Mouse (Mus musculus): ENCODE data around the gene Cd27. TPM values are rescaled to one million over a fixed set of nuclear protein-coding genes. Genes with fewer than 3 reads are reported as not detected.

The Cd27 gene
- polyA plus RNA-seq, 1 experiment from 2014 or later = 1.5 TPM

- Histone ChIP-seq H3K27me3 (no peaks in the 10 kb centered on the region), H3K36me3 (peaks cover 30% of the 10 kb centered on the region), H3K4me1 (replicated peaks) (peaks cover 20% of the 10 kb centered on the region), H3K4me3 (no peak overlapping the region), H3K9me3 (no peaks in the 10 kb centered on the region), H3K9ac (no peak overlapping the region), H3K4me2 (no peak overlapping the region), H3K27ac (no peak overlapping the region)
- WGBS = 26% methylated on average over 1 of the region's 1 CpGs
- no peak for ATAC-seq (ENCODE audit: low FRiP score)
These were observed 41.2 kb downstream of the Cd27 start for GRCm38 (mm10) chr6:125195541-125196075.

- Histone ChIP-seq H3K27ac (no peak overlapping the region), H3K9me3 (no peaks in the 10 kb centered on the region), H3K36me3 (peaks cover 43% of the 10 kb centered on the region), H3K4me3 (no peak overlapping the region), H3K4me2 (no peak overlapping the region; the same call in 1 of the 2 replicates), H3K27me3 (no peaks in the 10 kb centered on the region), H3K4me1 (replicated peaks) (peaks cover 32% of the 10 kb centered on the region), H3K9ac (no peak overlapping the region)
- WGBS = 80% methylated on average over 7 of the region's 7 CpGs
- ATAC-seq (ENCODE audit: low FRiP score) = no peak
These were observed 43.4 kb downstream of the Cd27 start for GRCm38 (mm10) chr6:125193390-125193789.

DNA sequence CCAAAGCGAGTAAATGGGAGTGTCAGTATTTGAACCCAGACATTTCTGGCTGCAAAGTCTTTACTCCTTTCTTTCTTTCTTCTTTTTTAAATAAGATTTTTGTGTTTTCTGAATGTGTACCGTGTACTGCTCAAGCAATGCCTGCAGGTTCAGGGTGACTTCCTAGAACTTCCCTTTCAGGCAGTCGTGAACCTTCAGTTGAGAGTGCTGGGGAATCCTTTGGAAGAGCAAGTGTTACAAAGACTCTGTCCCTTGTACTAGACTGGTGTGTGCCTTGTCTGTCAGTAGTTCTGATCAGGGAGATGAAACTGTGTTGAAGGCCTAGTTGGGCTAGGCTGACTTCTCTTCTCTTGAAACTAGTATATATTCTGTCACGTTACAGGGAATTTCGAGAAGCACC lies 44.0 kb downstream of the Cd27 start:
- H3K9ac ChIP-seq = peak overlapping the region; percentile 82
- no peaks in the 10 kb centered on the region for H3K27me3 ChIP-seq
- ATAC-seq (ENCODE audit: low FRiP score) = no peak
- H3K27ac ChIP-seq = peak overlapping the region; percentile 99
- WGBS = 48% methylated on average over 5 of the region's 5 CpGs
- peak overlapping the region; percentile 70 for H3K4me3 ChIP-seq
- H3K36me3 ChIP-seq = peaks cover 45% of the 10 kb centered on the region
- H3K4me2 ChIP-seq = peak overlapping the region; percentile 67
- H3K4me1 ChIP-seq (replicated peaks) = peaks cover 32% of the 10 kb centered on the region
- H3K9me3 ChIP-seq = no peaks in the 10 kb centered on the region

DNA sequence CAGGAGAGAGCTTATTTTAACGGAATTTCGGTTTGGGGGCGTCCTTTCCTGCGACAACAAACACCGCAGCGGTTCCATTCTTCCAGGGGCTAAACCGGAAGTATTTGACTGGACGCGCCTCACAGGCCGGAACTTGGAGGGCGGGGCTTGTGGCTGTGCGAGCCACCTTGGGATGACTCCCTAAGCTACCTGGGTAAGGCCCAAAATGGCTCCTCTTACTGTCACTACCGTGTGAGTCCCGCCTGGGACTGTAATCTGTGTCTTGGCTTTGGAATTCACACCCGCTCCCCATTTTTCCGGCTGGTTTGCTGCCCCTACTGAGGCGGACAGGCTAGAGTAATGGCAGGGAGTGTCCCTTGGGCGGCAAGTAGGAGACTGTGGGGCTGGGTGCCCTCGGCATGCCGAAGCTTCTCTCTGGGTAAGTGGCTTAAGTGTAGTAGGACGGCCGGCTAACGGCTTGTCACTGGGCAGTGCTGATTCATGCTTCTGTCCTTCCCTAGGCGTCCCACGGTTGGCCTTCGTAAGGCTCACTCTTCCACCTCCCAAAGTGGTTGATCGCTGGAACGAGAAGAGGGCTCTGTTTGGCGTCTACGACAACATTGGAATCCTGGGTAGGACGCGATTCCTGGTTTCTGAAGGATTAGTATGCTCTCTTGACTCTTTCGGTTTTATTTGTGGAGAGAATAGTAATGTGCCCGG lies 44.6 kb downstream of the Cd27 start:
- under 1% methylated on average over 34 of the region's 34 CpGs for WGBS
- Histone ChIP-seq H3K4me1 (replicated peaks) (peaks cover 32% of the 10 kb centered on the region), H3K27ac (peak overlapping the region; percentile 99), H3K4me2 (peak overlapping the region; percentile 67), H3K27me3 (no peaks in the 10 kb centered on the region), H3K4me3 (peak overlapping the region; percentile 70), H3K9ac (peak overlapping the region; percentile 82), H3K36me3 (peaks cover 52% of the 10 kb centered on the region), H3K9me3 (no peaks in the 10 kb centered on the region)
- peak; percentile 97 for ATAC-seq (ENCODE audit: low FRiP score)

GRCm38 (mm10) chr6:125191332-125192015 lies 45.3 kb downstream of the Cd27 start, which contains the start of the genes Ncapd2 and Mrpl51:
Gene Ncapd2 (minus strand): TSS chr6:125191701.
Gene Mrpl51 (plus strand): TSS chr6:125191801.
- ATAC-seq (ENCODE audit: low FRiP score) = peak; percentile 97

GRCm38 (mm10) chr6:125190816-125191215 lies 46.0 kb downstream of the Cd27 start:
- Histone ChIP-seq H3K4me3 (peak overlapping the region; percentile 70), H3K27me3 (no peaks in the 10 kb centered on the region), H3K4me2 (peak overlapping the region; percentile 67), H3K36me3 (peaks cover 62% of the 10 kb centered on the region), H3K9me3 (no peaks in the 10 kb centered on the region), H3K4me1 (replicated peaks) (peaks cover 28% of the 10 kb centered on the region), H3K9ac (peak overlapping the region; percentile 78), H3K27ac (peak overlapping the region; percentile 99)
- no peak for ATAC-seq (ENCODE audit: low FRiP score)

More at GRCm38 (mm10) chr6:125191332-125192015, 45.3 kb downstream of the Cd27 start, which contains the start of the genes Ncapd2 and Mrpl51:
- Histone ChIP-seq H3K9ac (peak within 1 kb of the TSS; percentile 82), H3K4me3 (peak within 1 kb of the TSS; percentile 70), H3K27ac (peak within 1 kb of the TSS; percentile 99), H3K4me1 (replicated peaks) (peaks cover 32% of the 10 kb centered on the region), H3K9me3 (no peaks in the 10 kb centered on the region), H3K4me2 (peak within 1 kb of the TSS; percentile 67), H3K36me3 (peaks cover 59% of the 10 kb centered on the region), H3K27me3 (no peaks in the 10 kb centered on the region)
- under 1% methylated on average over 54 of the region's 54 CpGs for WGBS

GRCm38 (mm10) chr6:125186203-125186602 lies 50.6 kb downstream of the Cd27 start:
- Histone ChIP-seq H3K9me3 (no peaks in the 10 kb centered on the region), H3K4me3 (no peak overlapping the region), H3K4me1 (replicated peaks) (peaks cover 16% of the 10 kb centered on the region), H3K36me3 (peaks cover 84% of the 10 kb centered on the region), H3K27me3 (no peaks in the 10 kb centered on the region), H3K27ac (no peak overlapping the region), H3K9ac (no peak overlapping the region), H3K4me2 (no peak overlapping the region)
- 96% methylated on average over 10 of the region's 10 CpGs for WGBS
- no peak for ATAC-seq (ENCODE audit: low FRiP score)

Small RNA genes lying within 50 kb of the gene (microRNA-seq; reads per million reads assigned to microRNA genes)
- 0.93 reads per million for gene Mir3098
- gene Mir8113 = not detected

Other genes with a start within 250 kb of the Cd27 start
- 29.3 and 31.6 TPM in 2 replicates for gene Pianp, start 240.3 kb downstream of the Cd27 start, polyA plus RNA-seq (2015; fragmentation: Nextera tagmentation; extraction: Ambion mirVana)
- 17.7 and 20.4 TPM in 2 replicates for gene Zfp384, start 227.9 kb downstream of the Cd27 start, polyA plus RNA-seq (2015; fragmentation: Nextera tagmentation; extraction: Ambion mirVana)
- gene Ing4, start 197.2 kb downstream of the Cd27 start, polyA plus RNA-seq (2015; fragmentation: Nextera tagmentation; extraction: Ambion mirVana) = 168 and 175 TPM in 2 replicates
- gene Acrbp, start 187.3 kb downstream of the Cd27 start, polyA plus RNA-seq (2015; fragmentation: Nextera tagmentation; extraction: Ambion mirVana) = 17.5 and 19.7 TPM in 2 replicates
- gene Lpar5, start 169.1 kb downstream of the Cd27 start, polyA plus RNA-seq (2015; fragmentation: Nextera tagmentation; extraction: Ambion mirVana) = 0.55 and 0.65 TPM in 2 replicates
- 123 and 126 TPM in 2 replicates for gene Chd4, start 141.0 kb downstream of the Cd27 start, polyA plus RNA-seq (2015; fragmentation: Nextera tagmentation; extraction: Ambion mirVana)
- gene Nop2, start 105.1 kb downstream of the Cd27 start, polyA plus RNA-seq (2015; fragmentation: Nextera tagmentation; extraction: Ambion mirVana) = 47.9 and 48.6 TPM in 2 replicates
- 17.2 and 19.7 TPM in 2 replicates for gene Iffo1, start 91.8 kb downstream of the Cd27 start, polyA plus RNA-seq (2015; fragmentation: Nextera tagmentation; extraction: Ambion mirVana)
- gene Gapdh, start 70.5 kb downstream of the Cd27 start, polyA plus RNA-seq (2015; fragmentation: Nextera tagmentation; extraction: Ambion mirVana) = 1,320 and 1,327 TPM in 2 replicates
- gene Ncapd2, start 45.3 kb downstream of the Cd27 start, polyA plus RNA-seq (2015; fragmentation: Nextera tagmentation; extraction: Ambion mirVana) = 56.7 and 62.9 TPM in 2 replicates
- 158 and 164 TPM in 2 replicates for gene Mrpl51, start 45.2 kb downstream of the Cd27 start, polyA plus RNA-seq (2015; fragmentation: Nextera tagmentation; extraction: Ambion mirVana)
- 11.3 and 12.9 TPM in 2 replicates for gene Vamp1, start 21.5 kb downstream of the Cd27 start, polyA plus RNA-seq (2015; fragmentation: Nextera tagmentation; extraction: Ambion mirVana)
- gene Tapbpl, start 5.2 kb downstream of the Cd27 start, polyA plus RNA-seq (2015; fragmentation: Nextera tagmentation; extraction: Ambion mirVana) = 4.3 and 5.0 TPM in 2 replicates
- gene Tuba3a, start 49.0 kb upstream of the Cd27 start, polyA plus RNA-seq (2015; fragmentation: Nextera tagmentation; extraction: Ambion mirVana) = not detected in 2 replicates
- gene Ltbr, start 76.9 kb upstream of the Cd27 start, polyA plus RNA-seq (2015; fragmentation: Nextera tagmentation; extraction: Ambion mirVana) = 13.5 and 15.2 TPM in 2 replicates
- gene Scnn1a, start 83.6 kb upstream of the Cd27 start, polyA plus RNA-seq (2015; fragmentation: Nextera tagmentation; extraction: Ambion mirVana) = 0.29 and 0.31 TPM in 2 replicates
- 15.1 and 15.7 TPM in 2 replicates for gene Tnfrsf1a, start 112.4 kb upstream of the Cd27 start, polyA plus RNA-seq (2015; fragmentation: Nextera tagmentation; extraction: Ambion mirVana)
- 0.12 TPM in 2 replicates for gene Plekhg6, start 143.8 kb upstream of the Cd27 start, polyA plus RNA-seq (2015; fragmentation: Nextera tagmentation; extraction: Ambion mirVana)